Mouse (Mus musculus) frontal cortex, adult (tissue): ENCODE data around the gene Tmc4.

Experiments used
- ATAC-seq: cut with Nextera tagmentation; 2 replicates; pipeline ENCODE4 v1.9.2; 2017; ENCODE audit warnings: mild to moderate bottlenecking, moderate library complexity, mixed read lengths; ENCODE audit not compliant: low TSS enrichment

The Tmc4 gene

GRCm38 (mm10) chr7:3643412-3643811, 33.9 kb downstream of the Tmc4 start:
- no peak for ATAC-seq

DNA sequence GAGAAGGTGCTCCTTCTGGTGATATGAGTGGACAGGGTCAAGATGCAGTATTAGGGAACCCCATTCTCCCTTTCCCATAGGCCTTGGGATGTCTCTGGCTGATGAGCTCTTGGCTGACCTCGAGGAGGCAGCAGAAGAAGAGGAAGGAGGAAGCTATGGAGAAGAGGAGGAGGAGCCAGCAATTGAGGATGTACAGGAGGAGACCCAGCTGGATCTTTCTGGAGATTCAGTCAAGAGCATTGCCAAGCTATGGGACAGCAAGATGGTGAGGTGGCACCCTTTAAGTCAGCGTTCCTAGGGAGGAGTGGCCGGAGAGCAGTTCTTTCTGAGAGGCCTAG, 46.9 kb downstream of the Tmc4 start:
- no peak for ATAC-seq

DNA sequence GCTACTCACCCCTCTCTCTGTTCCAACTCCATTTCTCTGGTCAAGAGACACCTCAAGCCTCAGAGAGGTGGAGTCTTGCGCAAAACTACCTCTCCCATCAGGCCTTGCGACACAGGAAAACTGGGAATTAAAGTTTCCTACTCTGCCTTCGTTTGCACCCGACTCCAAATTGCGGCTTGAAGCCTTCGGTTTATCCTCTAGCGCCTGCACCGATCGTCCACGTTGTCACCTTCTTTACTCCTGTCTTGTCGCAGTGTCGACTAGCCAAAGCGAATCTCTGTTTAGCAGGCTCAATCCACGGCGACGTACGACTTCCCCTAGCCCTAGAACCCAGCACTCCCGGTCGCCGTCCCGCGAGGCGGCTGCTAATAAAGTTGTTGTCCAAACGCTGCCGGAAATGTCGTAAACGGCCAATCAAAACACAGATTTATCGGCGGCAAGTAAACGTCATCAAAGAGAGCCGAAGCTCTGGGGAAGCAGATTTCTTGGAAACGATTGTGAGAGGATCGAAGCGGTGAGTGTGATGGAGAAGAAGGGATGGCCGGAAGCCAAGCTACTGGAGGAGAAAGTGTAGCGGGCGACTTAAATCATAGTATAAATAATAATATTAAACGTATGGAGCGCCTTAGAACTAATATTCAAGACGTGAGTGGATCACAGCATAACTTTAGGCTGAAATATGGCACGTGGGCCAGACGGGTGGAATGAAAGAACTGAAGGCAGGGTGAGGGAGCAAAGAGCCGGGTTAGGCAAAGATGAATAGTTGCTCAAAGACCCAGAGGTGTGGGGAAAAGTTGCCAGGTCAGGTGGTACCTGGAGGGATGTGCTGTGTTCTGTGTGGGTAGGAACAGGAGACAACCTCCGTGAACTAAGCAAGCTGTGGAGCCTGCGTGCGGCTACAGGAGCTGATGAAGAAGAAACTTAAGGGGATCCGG, 47.5 kb downstream of the Tmc4 start, which contains the start of the genes Tfpt and Prpf31:
Tfpt (minus strand) TSS at position 387 of the 935 bp plus-strand sequence.
Prpf31 (plus strand) TSS at position 443 of the 935 bp plus-strand sequence.
- ATAC-seq = peak; percentile 94

DNA sequence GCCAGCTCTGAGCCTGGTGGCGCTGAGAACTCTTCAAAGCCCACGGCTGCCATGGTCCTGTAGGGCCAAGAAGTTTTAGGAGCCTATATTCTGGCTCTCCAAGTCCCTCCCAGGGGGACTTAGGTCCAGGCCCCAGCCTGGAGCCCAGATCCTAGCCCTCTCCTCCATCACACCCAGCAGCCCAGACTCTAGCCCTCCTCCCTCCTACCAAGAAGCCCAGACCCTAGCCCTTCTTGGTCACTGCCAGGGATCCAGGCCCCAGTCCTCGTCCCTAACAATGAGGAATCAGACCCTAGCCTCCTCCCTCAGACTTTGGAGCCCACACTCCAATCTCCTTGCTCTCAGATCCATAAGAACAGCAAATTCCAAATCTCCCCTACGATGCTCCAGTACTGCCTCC, 48.3 kb downstream of the Tmc4 start:
- no peak for ATAC-seq

DNA sequence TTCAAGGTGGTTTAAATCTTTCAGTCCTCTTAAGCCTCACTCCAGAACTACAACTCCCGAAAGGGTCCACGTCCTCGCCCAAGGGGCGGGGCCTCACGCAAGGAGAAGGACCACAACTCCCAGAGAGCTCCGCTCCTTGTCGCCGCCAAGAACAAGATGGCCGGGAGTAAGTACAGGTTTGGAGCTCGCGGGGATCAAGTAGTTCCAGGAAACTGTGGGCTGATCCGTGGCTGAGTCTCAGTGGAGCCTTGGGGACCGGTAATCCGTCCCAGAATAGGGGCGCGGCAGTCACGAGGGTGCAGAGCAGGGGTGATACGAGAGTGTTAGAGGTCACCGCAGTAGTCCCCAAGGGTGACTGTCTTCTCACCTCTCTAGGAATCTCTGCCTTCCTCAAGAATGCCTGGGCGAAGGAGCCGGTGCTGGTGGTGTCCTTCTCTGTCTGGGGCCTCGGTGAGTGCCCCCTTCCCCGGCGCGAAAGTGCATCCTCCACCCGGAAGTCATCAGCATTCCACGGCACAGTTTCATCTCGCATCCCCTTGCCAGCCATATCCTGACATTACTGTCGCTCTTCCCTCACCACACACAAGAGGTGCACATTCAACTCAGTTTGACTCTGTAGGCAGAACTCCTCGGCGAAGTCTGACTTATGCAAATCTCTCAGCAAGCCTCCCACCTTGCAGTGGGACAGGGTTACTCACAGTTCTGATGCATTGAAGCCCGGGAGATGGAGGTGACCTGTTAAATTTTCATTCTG, 59.9 kb downstream of the Tmc4 start, which contains the start of gene Ndufa3:
Ndufa3 (plus strand) TSS at position 132 of the 754 bp plus-strand sequence.
- peak; percentile 98 for ATAC-seq

DNA sequence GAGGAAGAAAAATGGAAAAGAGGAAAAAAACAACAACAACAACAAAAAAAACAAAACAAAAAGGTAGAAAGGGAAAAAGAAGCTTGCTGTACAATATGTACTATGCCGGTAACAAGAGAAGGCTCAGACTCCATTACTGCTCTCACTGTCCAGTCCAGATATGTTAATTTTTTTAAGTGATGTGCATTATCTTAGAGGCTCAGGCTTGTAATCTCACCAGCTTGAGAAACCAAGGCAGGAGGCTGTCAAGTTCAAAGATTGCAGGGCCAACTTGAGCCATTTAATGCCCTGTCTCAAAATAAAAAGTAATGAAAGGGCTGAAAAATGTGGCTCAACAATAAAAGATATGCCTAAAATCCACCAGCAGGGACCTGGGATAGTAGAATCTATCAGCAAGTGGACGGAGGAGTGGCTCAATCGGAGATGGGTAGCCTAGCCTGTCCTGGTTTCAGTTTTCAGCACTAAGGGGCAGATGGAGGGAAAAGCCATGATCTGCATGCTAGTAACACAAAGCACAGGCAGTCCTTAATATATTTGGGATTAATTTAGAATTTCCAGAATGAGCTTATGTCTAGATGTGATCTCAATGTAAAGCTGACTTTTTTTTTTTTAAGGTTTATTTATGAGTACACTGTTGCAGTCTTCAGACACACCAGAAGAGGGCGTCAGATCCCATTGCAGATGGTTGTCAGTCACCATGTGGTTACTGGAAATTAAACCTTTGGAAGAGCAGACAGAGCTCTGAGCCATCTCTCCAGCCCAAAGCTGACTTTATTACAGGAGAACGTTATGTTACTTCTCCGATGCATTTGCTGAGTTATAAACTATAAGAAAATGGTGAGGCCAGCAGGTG, 60.7 kb downstream of the Tmc4 start:
- peak; percentile 11; the same call in 1 of the 2 replicates for ATAC-seq

GRCm38 (mm10) chr7:3616057-3616388, 61.3 kb downstream of the Tmc4 start, which contains the start of gene Oscar:
Gene Oscar (minus strand): TSS chr7:3616157.
- no peak for ATAC-seq
